In the genomic region with DNA sequence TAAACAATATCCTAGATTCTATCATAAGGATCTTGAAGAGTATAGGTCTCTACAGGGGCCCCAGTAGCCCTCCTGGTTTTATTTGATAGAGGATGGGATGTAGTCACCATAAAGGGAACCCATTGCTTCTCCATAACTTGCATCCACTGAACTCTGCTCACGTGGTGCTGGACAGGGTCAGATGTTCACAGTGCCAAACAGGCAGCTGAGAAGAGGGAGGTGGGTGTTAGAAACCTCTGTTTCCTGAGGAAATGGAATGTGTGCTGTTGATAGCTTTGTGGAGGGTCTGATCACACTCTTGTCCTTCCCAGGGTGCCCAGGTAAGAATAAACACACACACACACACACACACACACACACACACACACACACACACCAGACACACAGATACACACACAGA, we compare ENCODE assay signal across 21 mouse cellular contexts.
DNase-seq lines count a peak whose midpoint lies in the region; ATAC-seq lines count a peak whose summit lies in the region.
"Had no signal": no experiment of that assay in that cellular context is flagged by ENCODE, and none has a peak within 500 bp of the region (broad histone marks: within the 10 kb centered on the region; RNA-seq: fewer than 3 reads in every experiment).

No protein-coding gene starts in this region.

- no peaks in the 10 kb centered on the region for H3K9me3 ChIP-seq in hindbrain, embryonic 10.5 days
- no peaks in the 10 kb centered on the region for H3K9me3 ChIP-seq in hindbrain, embryonic 11.5 days (ENCODE audit: control insufficient read depth, low read length)
- H3K9me3 ChIP-seq in limb, embryonic 10.5 days (replicated peaks), result no peaks in the 10 kb centered on the region
- H3K9me3 ChIP-seq: forebrain, embryonic 12.5 days; hindbrain, embryonic 15.5 days; intestine, embryonic 15.5 days; midbrain, embryonic 12.5 days had no signal

- no peak overlapping the region for H3K9ac ChIP-seq in hindbrain, embryonic 11.5 days (ENCODE audit: low read depth, low read length)
- H3K9ac ChIP-seq: forebrain, embryonic 12.5 days; hindbrain, embryonic 15.5 days; intestine, embryonic 15.5 days; liver, embryonic 14.5 days; midbrain, embryonic 12.5 days had no signal

- no peak for DNase-seq in hindbrain, embryonic 10.5 days (ENCODE audit: low spot score)
- no peak for DNase-seq in hindbrain, embryonic 11.5 days (ENCODE audit: low spot score)
- DNase-seq in 416B (ENCODE audit: low read depth), result peak; percentile 54
- no peak for DNase-seq in limb, embryonic 10.5 days (ENCODE audit: low spot score)
- DNase-seq in natural killer cell, adult 2 months (ENCODE audit: low spot score in 2 of 2), result no peak
- DNase-seq in lung, adult 18-20 months, result no peak
- DNase-seq: adrenal gland, adult 8-10 months; cerebellum, adult 9-11 months; gastrocnemius, postnatal 10 days; heart, adult 18-20 months; heart, postnatal 10 days; layer of hippocampus, postnatal 36 days; thymus, postnatal 25 days had no signal

- H3K27ac ChIP-seq in hindbrain, embryonic 10.5 days, result peak overlapping the region; percentile 81
- H3K27ac ChIP-seq in hindbrain, embryonic 11.5 days (ENCODE audit: low read depth, low read length), result no peak overlapping the region
- H3K27ac ChIP-seq in limb, embryonic 10.5 days, result peak overlapping the region; percentile 93
- H3K27ac ChIP-seq: forebrain, embryonic 12.5 days; hindbrain, embryonic 15.5 days; intestine, embryonic 15.5 days; layer of hippocampus, adult 2 months; liver, embryonic 14.5 days; midbrain, embryonic 12.5 days had no signal

- ATAC-seq in hindbrain, embryonic 11.5 days (ENCODE audit: low FRiP score), result no peak
- ATAC-seq in common myeloid progenitor, adult 5-6 weeks (replicated peaks; ENCODE audit: low read depth, poor library complexity, severe bottlenecking), result 0 out of 2 replicates have a peak, but pooled peaks have one; percentile 30
- ATAC-seq: intestine, embryonic 15.5 days; lung, postnatal 0 days had no signal

- H3K4me3 ChIP-seq in hindbrain, embryonic 10.5 days, result no peak overlapping the region
- no peak overlapping the region for H3K4me3 ChIP-seq in hindbrain, embryonic 11.5 days (ENCODE audit: low read depth, low read length)
- no peak overlapping the region for H3K4me3 ChIP-seq in limb, embryonic 10.5 days
- H3K4me3 ChIP-seq: forebrain, embryonic 12.5 days; hindbrain, embryonic 15.5 days; intestine, embryonic 15.5 days; layer of hippocampus, adult 2 months; midbrain, embryonic 12.5 days had no signal

- peaks cover 40% of the 10 kb centered on the region for H3K4me1 ChIP-seq in hindbrain, embryonic 10.5 days (replicated peaks)
- no peaks in the 10 kb centered on the region for H3K4me1 ChIP-seq in hindbrain, embryonic 11.5 days (replicated peaks; ENCODE audit: control insufficient read depth, insufficient read depth, low read length)
- H3K4me1 ChIP-seq in limb, embryonic 10.5 days, result peaks cover 64% of the 10 kb centered on the region

- WGBS in hindbrain, embryonic 10.5 days, result 28% methylated on average over 1 of the region's 1 CpGs
- WGBS in hindbrain, embryonic 11.5 days, result 52% methylated on average over 1 of the region's 1 CpGs
- 38% methylated on average over 1 of the region's 1 CpGs for WGBS in limb, embryonic 10.5 days

- no peaks in the 10 kb centered on the region for H3K27me3 ChIP-seq in hindbrain, embryonic 10.5 days (ENCODE audit: insufficient read depth, poor library complexity, severe bottlenecking)
- no peaks in the 10 kb centered on the region for H3K27me3 ChIP-seq in hindbrain, embryonic 11.5 days (ENCODE audit: control insufficient read depth, insufficient read depth, low read length)
- no peaks in the 10 kb centered on the region for H3K27me3 ChIP-seq in limb, embryonic 10.5 days (ENCODE audit: low read depth, poor library complexity, severe bottlenecking)
- H3K27me3 ChIP-seq: forebrain, embryonic 12.5 days; hindbrain, embryonic 15.5 days; intestine, embryonic 15.5 days; midbrain, embryonic 12.5 days had no signal

- no peaks in the 10 kb centered on the region for H3K36me3 ChIP-seq in hindbrain, embryonic 10.5 days
- H3K36me3 ChIP-seq in hindbrain, embryonic 11.5 days (ENCODE audit: control insufficient read depth, insufficient read depth, low read length), result no peaks in the 10 kb centered on the region
- H3K36me3 ChIP-seq in limb, embryonic 10.5 days, result no peaks in the 10 kb centered on the region
- H3K36me3 ChIP-seq: forebrain, embryonic 12.5 days; hindbrain, embryonic 15.5 days; intestine, embryonic 15.5 days; midbrain, embryonic 12.5 days had no signal

- H3K4me2 ChIP-seq in hindbrain, embryonic 11.5 days (replicated peaks; ENCODE audit: low read depth, low read length), result no peak overlapping the region
- H3K4me2 ChIP-seq: forebrain, embryonic 12.5 days; hindbrain, embryonic 15.5 days; intestine, embryonic 15.5 days; midbrain, embryonic 12.5 days had no signal
